Mouse (Mus musculus): Measurements from ENCODE around the gene Uba7.
"Not testable (repeated sequence)": the region's sequence is repeated elsewhere in the genome, so short reads cannot be mapped to it uniquely, and the experiment has no call there.

Gene Uba7

DNA sequence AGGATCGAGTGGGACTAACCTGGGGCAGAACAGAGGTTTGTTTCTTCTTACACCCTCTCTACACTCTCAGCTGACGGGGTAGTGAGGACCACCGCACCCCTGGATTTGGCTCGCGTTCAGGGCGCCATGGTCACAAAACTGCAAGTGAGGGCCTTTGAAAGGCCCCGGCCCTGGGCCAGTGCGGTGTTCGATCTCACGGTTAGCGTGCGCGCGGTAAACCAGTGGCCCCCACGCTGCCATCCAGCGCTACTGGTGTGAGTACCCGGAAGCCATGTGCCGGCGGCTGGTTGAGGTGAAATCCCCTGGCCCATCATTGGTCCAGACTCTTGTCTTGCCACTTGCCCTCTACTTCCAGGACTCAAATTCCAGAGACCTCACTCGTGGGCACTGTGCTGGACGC lies 20.2 kb downstream of the Uba7 start:
- DNase-seq: no peak

DNA sequence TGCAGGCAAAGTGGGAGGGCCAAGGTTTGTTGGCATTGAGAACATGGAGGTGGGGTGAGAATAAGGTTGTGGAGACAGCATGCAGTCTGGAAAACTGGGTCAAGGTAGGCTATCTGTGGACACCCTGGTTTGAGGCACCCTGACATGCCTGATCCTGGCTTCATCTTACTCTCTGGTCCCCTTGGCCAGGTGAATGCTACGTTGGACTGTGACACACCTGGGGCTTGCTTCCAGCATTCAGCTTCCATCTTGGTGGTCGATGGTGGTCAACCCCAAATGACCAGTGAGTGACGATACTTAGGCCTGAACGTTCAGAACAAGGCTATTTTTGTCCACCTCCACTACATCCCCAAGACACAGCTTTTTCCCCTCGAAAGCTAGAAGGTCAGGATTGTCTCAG lies 20.7 kb downstream of the Uba7 start, which contains the start of gene Gm20662:
Gene Gm20662, plus strand, starts transcription at position 301 of the 400 bp plus-strand sequence.
- no peak for DNase-seq

DNA sequence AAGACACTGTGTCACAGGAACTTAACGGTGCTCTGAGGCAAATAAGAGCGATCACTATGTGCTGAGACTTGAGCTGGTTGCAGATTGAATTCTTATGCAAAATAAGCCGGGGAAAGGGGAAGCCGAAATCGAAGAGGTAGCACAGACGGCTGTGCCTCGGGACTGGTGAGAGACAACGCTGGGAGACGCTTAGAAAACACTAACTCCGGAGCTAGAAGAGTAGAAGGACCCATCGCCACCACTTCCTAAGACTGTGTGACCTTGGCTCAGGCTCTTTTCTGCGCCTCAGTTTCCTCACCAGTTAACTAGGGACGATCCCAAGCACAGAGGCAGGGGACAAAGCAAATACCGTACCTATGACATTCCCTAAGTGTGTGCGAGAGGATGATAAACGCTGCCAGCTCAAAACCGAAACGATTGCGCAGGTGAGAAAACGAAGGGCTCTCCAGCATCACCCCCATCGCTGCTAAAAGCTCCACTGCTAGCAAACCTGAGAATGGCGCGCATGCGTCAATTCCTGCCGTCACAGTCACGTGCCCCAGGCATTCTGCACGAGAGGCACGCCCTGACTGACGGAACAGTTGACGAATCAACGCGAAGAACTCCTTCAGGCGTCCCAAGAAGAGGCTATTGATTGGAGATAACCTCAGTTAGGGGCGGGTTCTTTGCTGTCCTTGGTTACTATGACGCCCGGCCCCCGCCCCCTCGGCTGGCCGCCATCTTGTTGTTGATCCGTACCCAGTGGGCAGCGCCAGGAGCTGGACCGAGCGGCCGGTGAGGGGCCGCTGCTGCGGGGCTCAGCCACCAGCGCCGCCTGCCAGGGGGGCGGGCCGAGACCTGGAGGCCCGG lies 26.8 kb downstream of the Uba7 start, which contains the start of gene Ip6k1:
Gene Ip6k1, plus strand, starts transcription at position 580 of the 849 bp plus-strand sequence.
- peak; percentile 100 for DNase-seq

DNA sequence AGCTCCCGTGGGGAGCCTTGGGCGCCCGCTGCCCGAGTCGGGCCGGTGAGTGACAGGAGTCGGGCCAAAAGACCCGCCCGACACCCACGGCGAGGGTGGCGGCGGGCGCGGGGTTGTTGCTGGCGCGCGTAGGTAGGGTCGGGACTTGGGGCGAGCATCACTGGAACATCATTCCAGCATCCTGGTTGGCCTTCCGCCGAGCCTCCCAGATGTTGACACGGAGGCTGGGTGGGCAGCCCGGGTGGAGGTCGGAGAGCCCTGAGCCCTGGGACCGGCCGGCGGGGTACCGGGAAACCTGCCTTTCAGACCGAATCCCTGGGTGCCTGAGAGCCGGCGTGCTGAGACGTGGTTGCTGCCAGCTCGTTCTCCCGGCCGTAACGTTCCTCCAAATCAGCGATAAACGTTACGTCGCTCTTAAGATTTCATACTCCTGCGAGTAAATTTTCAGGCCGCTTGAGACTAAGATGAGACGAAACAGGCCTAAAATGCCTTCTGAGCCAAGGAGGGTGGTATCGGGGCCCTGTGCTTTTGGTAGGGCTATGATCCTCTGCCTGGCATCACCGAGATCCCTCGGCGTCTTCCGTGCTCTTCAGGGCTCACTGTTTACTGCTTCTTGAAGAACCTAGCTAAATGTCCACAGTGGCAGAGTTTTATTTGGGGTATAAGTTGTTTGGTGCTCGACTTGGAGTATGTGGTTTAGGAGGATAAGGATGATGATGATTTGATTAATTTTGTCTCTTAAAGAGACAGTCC lies 27.6 kb downstream of the Uba7 start:
- DNase-seq: peak; percentile 48

DNA sequence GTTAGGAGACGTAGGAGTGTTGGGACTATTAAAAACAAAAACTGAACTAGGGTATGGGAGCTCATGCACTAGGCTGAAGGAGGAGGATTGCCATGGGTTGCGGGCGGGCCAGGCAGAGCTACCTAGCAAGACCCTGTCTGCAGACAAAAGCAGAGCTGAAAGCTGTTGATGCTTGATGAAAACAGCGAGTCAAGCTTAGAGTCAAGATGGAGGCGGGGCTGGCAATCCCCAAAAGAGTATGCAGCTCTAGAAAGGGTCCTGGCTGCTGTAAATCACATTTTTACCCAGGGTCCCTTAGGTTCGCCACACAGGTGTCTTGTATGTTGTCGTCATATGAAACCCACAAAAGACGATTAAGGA lies 28.2 kb downstream of the Uba7 start:
- no peak for DNase-seq

DNA sequence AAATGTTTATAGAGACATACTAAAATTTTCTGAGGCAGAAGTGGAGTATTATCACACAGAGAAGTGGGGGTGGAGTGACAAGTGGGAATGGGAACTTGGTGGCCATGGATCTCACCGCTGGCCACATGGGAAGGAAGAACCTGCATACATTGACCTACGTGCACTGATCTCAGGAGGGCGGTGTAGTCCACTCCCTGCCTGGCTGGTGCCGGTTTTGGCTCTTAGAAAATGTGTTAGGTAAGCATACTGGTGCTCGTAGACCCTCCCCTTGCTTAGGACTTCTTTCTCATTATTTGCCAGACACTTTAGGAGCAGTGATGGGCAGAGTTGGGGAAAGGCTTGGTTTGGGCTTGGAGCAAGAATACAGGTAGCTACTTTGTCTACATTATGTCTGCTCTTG lies 32.7 kb downstream of the Uba7 start:
- no peak for DNase-seq

DNA sequence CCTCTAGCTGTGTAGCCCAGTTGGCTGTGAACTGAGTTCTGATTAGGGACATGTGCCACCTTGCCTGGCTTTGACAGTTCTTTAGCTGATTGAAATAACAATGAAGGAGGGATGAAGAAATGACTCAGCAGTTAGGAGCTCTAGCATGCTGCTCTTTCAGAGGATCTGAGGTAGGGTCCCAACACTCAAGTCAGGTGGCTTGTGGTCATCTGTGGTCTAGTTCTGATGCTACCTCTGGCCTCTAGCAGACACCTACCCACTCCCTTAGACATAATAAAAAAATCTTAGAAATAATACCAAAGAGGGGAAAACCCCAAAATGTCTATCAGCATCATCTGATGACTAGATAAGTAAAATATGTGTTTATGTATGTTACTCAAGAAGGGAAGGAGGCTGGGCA lies 35.1 kb downstream of the Uba7 start:
- DNase-seq: no peak

DNA sequence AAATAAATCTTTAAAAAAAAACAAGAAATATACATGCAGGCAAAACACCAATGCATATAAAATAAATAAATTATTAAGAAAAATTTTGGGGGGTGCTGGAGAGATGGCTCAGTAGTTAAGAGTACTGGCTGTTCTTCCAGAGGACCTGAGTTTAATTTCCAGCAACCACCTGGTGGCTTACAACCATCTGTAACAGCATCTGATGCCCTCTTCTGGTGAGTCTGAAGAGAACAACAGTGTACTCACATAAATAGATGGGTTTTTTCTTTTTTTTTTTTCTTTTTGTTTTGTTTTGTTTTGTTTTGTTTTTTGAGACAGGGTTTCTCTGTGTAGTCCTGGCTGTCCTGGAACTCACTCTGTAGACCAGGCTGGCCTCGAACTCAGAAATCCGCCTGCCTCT lies 38.3 kb downstream of the Uba7 start:
- not testable (repeated sequence) for DNase-seq

DNA sequence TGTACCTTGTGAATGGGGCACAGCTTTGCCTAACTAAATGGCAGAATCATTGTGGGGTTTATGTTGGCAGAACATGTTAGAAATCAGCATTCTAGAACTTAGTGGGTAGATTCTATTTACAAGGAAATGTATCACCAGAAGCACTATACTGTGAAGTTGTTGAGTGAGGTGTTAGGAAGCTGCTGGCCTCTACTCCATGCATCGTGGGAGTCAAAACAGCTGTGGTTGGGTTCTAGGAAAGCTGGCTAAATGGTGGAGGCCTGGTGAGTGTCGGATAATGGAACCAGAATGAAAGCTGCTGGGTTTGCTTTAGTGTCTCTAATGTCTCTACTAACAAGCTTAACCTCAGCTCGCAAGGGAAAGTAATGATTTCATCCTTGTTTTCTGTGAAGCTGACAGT lies 41.8 kb downstream of the Uba7 start:
- DNase-seq: no peak

DNA sequence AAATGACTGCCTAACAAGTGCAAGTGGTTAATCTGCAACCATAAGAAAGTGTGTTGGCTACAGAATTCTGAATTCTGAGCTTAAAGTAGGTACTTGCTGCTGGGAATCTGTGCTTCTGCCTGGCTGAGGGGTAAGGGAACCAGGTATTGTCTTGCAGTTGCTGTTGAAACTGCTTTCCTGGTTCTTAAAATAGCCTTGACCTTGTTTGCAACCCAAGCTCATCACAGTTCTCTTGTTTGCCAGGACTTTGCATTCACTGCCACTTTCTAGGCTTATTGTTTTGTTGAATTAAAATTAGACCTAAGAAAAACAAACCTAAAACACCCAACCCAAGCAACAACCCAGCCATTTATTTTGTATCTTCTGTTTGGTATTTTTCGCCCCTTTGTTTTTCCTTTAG lies 45.4 kb downstream of the Uba7 start:
- DNase-seq: no peak

DNA sequence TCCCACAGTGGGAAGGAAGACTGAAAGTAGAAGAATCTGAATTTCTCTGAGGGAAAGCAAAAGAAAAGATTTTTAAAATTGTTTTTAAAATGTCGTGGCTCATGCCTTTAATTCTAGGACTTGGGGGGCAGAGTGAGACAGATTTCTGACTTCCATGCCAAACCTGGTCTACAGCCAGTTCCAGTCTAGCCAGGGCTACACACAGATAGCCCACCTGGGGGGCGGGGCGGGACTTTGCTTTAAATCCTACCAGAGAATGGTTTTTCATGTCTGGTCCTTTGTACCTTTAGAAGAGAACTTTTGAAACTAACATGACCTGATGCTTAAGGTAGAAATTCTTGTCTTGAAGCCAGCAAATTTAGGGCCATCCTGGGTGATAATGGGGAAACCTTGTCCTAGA lies 47.9 kb downstream of the Uba7 start:
- no peak for DNase-seq

DNA sequence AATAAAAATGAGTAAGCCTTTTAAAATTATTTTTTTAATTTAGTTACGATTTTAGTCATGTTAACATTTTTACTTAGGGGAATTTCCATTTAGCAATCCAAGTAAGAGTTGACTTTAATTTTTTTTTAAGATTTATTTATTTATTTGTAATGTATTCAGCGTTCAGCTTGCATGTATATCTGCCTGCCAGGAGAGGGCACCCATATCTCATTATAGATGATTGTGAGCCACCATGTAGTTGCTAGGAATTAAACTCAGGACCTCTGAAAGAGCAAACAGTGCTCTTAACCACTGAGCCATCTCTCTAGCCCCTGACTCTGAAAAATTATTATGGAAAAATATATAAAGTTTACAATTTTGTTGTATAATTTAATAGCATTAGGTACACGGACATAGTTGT lies 51.3 kb downstream of the Uba7 start:
- DNase-seq: no peak

DNA sequence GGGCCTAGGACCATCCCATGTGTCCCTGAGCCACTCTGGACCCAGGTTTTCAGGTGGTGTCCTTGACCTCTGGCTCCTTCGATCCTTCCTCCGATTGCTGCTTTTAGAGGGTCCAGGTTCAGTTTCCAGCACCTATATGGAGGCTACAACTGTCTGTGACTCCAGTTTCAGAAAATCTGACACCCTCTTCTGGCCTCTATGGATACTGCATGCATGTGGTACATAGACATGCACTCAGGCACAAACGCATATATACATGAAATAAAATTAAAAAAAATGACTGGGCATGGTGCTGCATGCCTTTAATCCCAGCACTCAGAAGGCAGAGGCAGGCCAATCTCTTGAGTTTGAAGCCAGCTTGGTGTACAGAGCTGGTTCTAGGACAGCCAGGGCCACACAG lies 52.6 kb downstream of the Uba7 start:
- DNase-seq: no peak

DNA sequence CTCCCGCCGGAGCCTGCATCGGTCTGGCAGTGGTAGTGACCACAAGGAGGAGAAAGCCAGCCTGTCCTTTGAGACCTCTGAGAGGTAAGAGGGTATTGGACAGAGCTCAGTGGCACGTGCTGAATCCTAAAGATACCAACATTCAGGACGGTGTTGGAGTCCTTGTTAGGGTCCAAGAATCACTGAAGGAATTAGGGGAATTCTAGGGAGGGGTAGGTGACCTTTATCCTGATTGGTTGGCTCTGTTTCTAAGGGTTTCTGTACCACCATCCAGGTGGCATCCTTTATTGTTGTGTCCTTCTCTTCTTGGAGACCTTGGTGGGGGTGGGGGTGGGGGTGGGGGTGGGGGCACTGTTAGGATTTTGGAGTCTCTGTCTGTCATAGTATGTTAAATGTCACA lies 56.8 kb downstream of the Uba7 start:
- DNase-seq: no peak

Data from right cerebral cortex, postnatal 14 days (tissue).